Mouse (Mus musculus) MEL (cell line): ENCODE measurements at regions not wholly inside any gene's neighbourhood (a gene's known extent, or its start where the extent isn't known, plus 50 kb on each side); places are given as distances from the start of the nearest gene placed in this dataset.

Experiments
- DNase-seq: peaks from one replicate; pipeline ENCODE4 v3.0.0; 2011; ENCODE audit warnings: low read depth, low spot score
- H3K27ac ChIP-seq: 2 replicates; pipeline ENCODE4 v1.5.1; 2012; ENCODE audit warnings: low read depth, mild to moderate bottlenecking, control low read depth, low read length, moderate library complexity; ENCODE audit not compliant: control insufficient read depth
- H3K27me3 ChIP-seq, 2 experiments: fragments of 150-350 bp in 1 of 2; sonication (generic) in 1 of 2; 2 replicates each; pipeline ENCODE4 v1.6.1; 2012; ENCODE audit warnings: low read length in 2 of 2, mild to moderate bottlenecking in 2 of 2, improper control_type of control experiment in 1 of 2, moderate library complexity in 1 of 2; ENCODE audit not compliant: insufficient read depth in 2 of 2, control insufficient read depth in 1 of 2
- H3K36me3 ChIP-seq, 2 experiments: 2 replicates each; pipeline ENCODE4 v1.6.1; 2012 to 2014; ENCODE audit warnings: low read length in 2 of 2, improper control_type of control experiment in 1 of 2, inconsistent platforms in 1 of 2, mild to moderate bottlenecking in 1 of 2; ENCODE audit not compliant: insufficient read depth in 2 of 2, control insufficient read depth in 1 of 2
- H3K4me1 ChIP-seq, 2 experiments: fragments of 150-350 bp in 1 of 2; sonication (generic) in 1 of 2; 2 replicates each; pipeline ENCODE4 v1.6.1; 2012; ENCODE audit warnings: low read length in 2 of 2, improper control_type of control experiment in 1 of 2, mild to moderate bottlenecking in 1 of 2; ENCODE audit not compliant: insufficient read depth in 2 of 2, control insufficient read depth in 1 of 2
- H3K4me3 ChIP-seq, 2 experiments: fragments of 150-350 bp in 1 of 2; sonication (generic) in 1 of 2; 2 replicates each; pipeline ENCODE4 v1.5.1; 2012; ENCODE audit warnings: low read depth in 2 of 2, low read length in 2 of 2, mild to moderate bottlenecking in 2 of 2, moderate library complexity in 2 of 2, control low read depth in 1 of 2, improper control_type of control experiment in 1 of 2; ENCODE audit not compliant: control insufficient read depth in 1 of 2, insufficient read depth in 1 of 2
- H3K79me2 ChIP-seq: 2 replicates; pipeline ENCODE4 v1.6.1; 2012; ENCODE audit warnings: mild to moderate bottlenecking, low read length, moderate library complexity; ENCODE audit not compliant: control insufficient read depth, poor library complexity, insufficient read depth
- H3K9ac ChIP-seq: 2 replicates; pipeline ENCODE4 v1.6.1; 2012; ENCODE audit warnings: low read depth, mild to moderate bottlenecking, control low read depth, low read length, moderate library complexity; ENCODE audit not compliant: control insufficient read depth, poor library complexity, severe bottlenecking
- H3K9me3 ChIP-seq: fragments of 150-350 bp; sonication (generic); replicated peaks from 2 replicates; pipeline ENCODE4 v1.6.1; 2012; ENCODE audit warnings: mild to moderate bottlenecking, low read length, improper control_type of control experiment, moderate library complexity; ENCODE audit not compliant: insufficient read depth
- BHLHE40 ChIP-seq: IDR thresholded peaks from 2 replicates; pipeline ENCODE4 v1.6.1; 2012; ENCODE audit warnings: low read depth, mild to moderate bottlenecking, inconsistent platforms, low read length, improper control_type of control experiment, borderline replicate concordance
- CHD1 ChIP-seq: IDR thresholded peaks from 2 replicates; pipeline ENCODE4 v1.6.1; 2012; ENCODE audit warnings: low read depth, mild to moderate bottlenecking, inconsistent platforms, low read length, improper control_type of control experiment
- CHD2 ChIP-seq: IDR thresholded peaks from 2 replicates; pipeline ENCODE4 v1.6.1; 2011; ENCODE audit warnings: low read length, improper control_type of control experiment
- E2F4 ChIP-seq: IDR thresholded peaks from 2 replicates; pipeline ENCODE4 v1.6.1; 2011; ENCODE audit warnings: low read depth, low read length, improper control_type of control experiment, borderline replicate concordance
- ELF1 ChIP-seq: IDR thresholded peaks from 2 replicates; pipeline ENCODE4 v1.6.1; 2014; ENCODE audit warnings: low read depth, mild to moderate bottlenecking, inconsistent platforms, low read length, improper control_type of control experiment, moderate library complexity
- ETS1 ChIP-seq: IDR thresholded peaks from 2 replicates; pipeline ENCODE4 v1.6.1; 2012; ENCODE audit warnings: low read depth, mild to moderate bottlenecking, inconsistent platforms, low read length, improper control_type of control experiment, moderate library complexity
- GABPA ChIP-seq: IDR thresholded peaks from 2 replicates; pipeline ENCODE4 v1.6.1; 2012; ENCODE audit warnings: low read depth, mild to moderate bottlenecking, inconsistent platforms, low read length, improper control_type of control experiment, moderate library complexity
- GATA1 ChIP-seq: IDR thresholded peaks from 2 replicates; pipeline ENCODE4 v1.6.1; 2011; ENCODE audit warnings: low read depth, low read length, improper control_type of control experiment
- HCFC1 ChIP-seq: IDR thresholded peaks from 2 replicates; pipeline ENCODE4 v1.6.1; 2012; ENCODE audit warnings: low read depth, mild to moderate bottlenecking, inconsistent platforms, low read length, improper control_type of control experiment, moderate library complexity
- JUND ChIP-seq: IDR thresholded peaks from 2 replicates; pipeline ENCODE4 v1.6.1; 2011; ENCODE audit warnings: low read depth, mild to moderate bottlenecking, improper control_type of control experiment, low read length
- KAT2A ChIP-seq: conservative IDR thresholded peaks from 2 replicates; pipeline ENCODE4 v1.6.1; 2012; ENCODE audit warnings: low read depth, low read length, improper control_type of control experiment, inconsistent platforms
- MAFK ChIP-seq: IDR thresholded peaks from 2 replicates; pipeline ENCODE4 v1.6.1; 2011; ENCODE audit warnings: low read depth, mild to moderate bottlenecking, low read length, improper control_type of control experiment, borderline replicate concordance
- MAX ChIP-seq: IDR thresholded peaks from 2 replicates; pipeline ENCODE4 v1.6.1; 2011; ENCODE audit warnings: low read length, improper control_type of control experiment
- MEF2A ChIP-seq: IDR thresholded peaks from 2 replicates; pipeline ENCODE4 v1.6.1; 2014; ENCODE audit warnings: low read depth, mild to moderate bottlenecking, inconsistent platforms, low read length, improper control_type of control experiment; ENCODE audit not compliant: poor library complexity, insufficient replicate concordance, severe bottlenecking; ENCODE audit errors: extremely low read depth
- MXI1 ChIP-seq: IDR thresholded peaks from 2 replicates; pipeline ENCODE4 v1.6.1; 2011; ENCODE audit warnings: mild to moderate bottlenecking, low read depth, low read length, improper control_type of control experiment
- MYB ChIP-seq: IDR thresholded peaks from 2 replicates; pipeline ENCODE4 v1.6.1; 2011; ENCODE audit warnings: mild to moderate bottlenecking, low read depth, low read length, improper control_type of control experiment
- MYC ChIP-seq: IDR thresholded peaks from 2 replicates; pipeline ENCODE4 v1.6.1; 2011; ENCODE audit warnings: low read depth, mild to moderate bottlenecking, low read length, improper control_type of control experiment, moderate library complexity
- NELFE ChIP-seq: IDR thresholded peaks from 2 replicates; pipeline ENCODE4 v1.6.1; 2011; ENCODE audit warnings: low read depth, low read length, improper control_type of control experiment
- NRF1 ChIP-seq: IDR thresholded peaks from 2 replicates; pipeline ENCODE4 v1.6.1; 2014; ENCODE audit warnings: low read depth, mild to moderate bottlenecking, inconsistent platforms, low read length, improper control_type of control experiment, moderate library complexity; ENCODE audit not compliant: poor library complexity, insufficient read depth, severe bottlenecking
- POLR2A ChIP-seq, 2 experiments: IDR thresholded peaks; 2 replicates each; pipeline ENCODE4 v1.6.1; 2011 to 2012; ENCODE audit warnings: low read length in 2 of 2, mild to moderate bottlenecking in 2 of 2, control low read depth in 1 of 2, improper control_type of control experiment in 1 of 2, low read depth in 1 of 2, moderate library complexity in 1 of 2; ENCODE audit not compliant: control insufficient read depth in 1 of 2, insufficient read depth in 1 of 2, poor library complexity in 1 of 2
- POLR2AphosphoS2 ChIP-seq: IDR thresholded peaks from 2 replicates; pipeline ENCODE4 v1.6.1; 2011; ENCODE audit warnings: low read length, improper control_type of control experiment
- POLR2AphosphoS5 ChIP-seq: IDR thresholded peaks from 2 replicates; pipeline ENCODE4 v1.6.1; 2012; ENCODE audit warnings: low read depth, borderline replicate concordance, mild to moderate bottlenecking, inconsistent platforms, low read length, moderate library complexity, mixed read lengths
- RAD21 ChIP-seq: IDR thresholded peaks from 2 replicates; pipeline ENCODE4 v1.6.1; 2011; ENCODE audit warnings: mild to moderate bottlenecking, low read depth, low read length, improper control_type of control experiment
- SMC3 ChIP-seq: IDR thresholded peaks from 2 replicates; pipeline ENCODE4 v1.6.1; 2011; ENCODE audit warnings: low read depth, low read length, improper control_type of control experiment
- TAL1 ChIP-seq: IDR thresholded peaks from 2 replicates; pipeline ENCODE4 v1.6.1; 2012; ENCODE audit warnings: mild to moderate bottlenecking, inconsistent platforms, low read length, moderate library complexity, mixed read lengths
- TBP ChIP-seq: IDR thresholded peaks from 2 replicates; pipeline ENCODE4 v1.8.0; 2011; ENCODE audit warnings: low read depth, low read length, improper control_type of control experiment
- TCF12 ChIP-seq: IDR thresholded peaks from 2 replicates; pipeline ENCODE4 v1.6.1; 2014; ENCODE audit warnings: low read depth, mild to moderate bottlenecking, inconsistent platforms, low read length, improper control_type of control experiment, moderate library complexity
- ZC3H11A ChIP-seq: IDR thresholded peaks from 2 replicates; pipeline ENCODE4 v1.6.1; 2012; ENCODE audit warnings: low read depth, mild to moderate bottlenecking, inconsistent platforms, low read length, improper control_type of control experiment
- ZKSCAN1 ChIP-seq: IDR thresholded peaks from 2 replicates; pipeline ENCODE4 v1.6.1; 2012; ENCODE audit warnings: low read depth, mild to moderate bottlenecking, inconsistent platforms, low read length, improper control_type of control experiment, moderate library complexity
- ZMIZ1 ChIP-seq: IDR thresholded peaks from 2 replicates; pipeline ENCODE4 v1.6.1; 2012; ENCODE audit warnings: low read depth, mild to moderate bottlenecking, inconsistent platforms, low read length, improper control_type of control experiment, moderate library complexity
- ZNF384 ChIP-seq: IDR thresholded peaks from 2 replicates; pipeline ENCODE4 v1.6.1; 2012; ENCODE audit warnings: low read depth, mild to moderate bottlenecking, inconsistent platforms, low read length, improper control_type of control experiment

DNA sequence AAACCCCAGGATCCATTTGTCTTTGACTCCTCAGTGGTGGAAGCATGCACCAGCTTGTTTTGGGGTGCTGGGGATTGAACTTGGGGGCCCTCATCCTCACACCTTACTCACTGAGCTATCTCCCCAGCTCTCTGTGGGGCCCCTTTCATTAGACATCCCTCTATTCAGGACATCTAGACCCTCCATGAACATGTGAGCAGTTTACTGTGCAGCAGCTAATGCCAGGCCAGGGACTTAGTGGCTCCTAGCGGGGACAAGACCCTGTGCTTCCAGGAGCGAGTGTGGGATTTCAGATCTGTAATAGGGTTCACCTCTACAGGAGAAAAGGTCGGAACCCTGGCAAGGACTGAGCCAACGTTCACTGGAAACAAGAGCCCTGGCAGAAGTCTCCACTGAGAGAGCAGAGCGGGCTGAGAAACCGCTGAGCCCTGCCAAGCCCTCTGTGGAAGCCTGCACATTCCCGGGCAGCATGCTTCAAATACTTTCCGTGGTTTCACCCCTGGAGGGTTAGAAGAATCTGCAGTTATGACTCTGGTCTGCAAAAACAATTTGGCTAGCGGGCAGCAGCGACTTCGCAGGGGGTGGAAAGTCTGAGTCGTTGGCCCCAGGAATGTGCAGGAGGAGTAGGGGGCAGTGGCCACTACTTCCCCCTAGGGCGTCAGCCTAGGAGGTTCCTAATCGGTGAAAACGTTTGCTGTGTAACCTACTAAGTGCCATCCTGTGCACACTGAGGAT is 125.6 kb downstream of the Smad6 start:
- Histone ChIP-seq H3K27ac (no peak overlapping the region), H3K9me3 (no peaks in the 10 kb centered on the region), H3K79me2 (no peaks in the 10 kb centered on the region), H3K36me3 (no peaks in the 10 kb centered on the region), H3K4me1 (no peaks in the 10 kb centered on the region), H3K4me3 (no peak overlapping the region), H3K9ac (no peak overlapping the region), H3K27me3 (peaks cover 0 to 1% of the 10 kb centered on the region in 2 experiments; a peak in 2 of 4 replicates)
- DNase-seq, result no peak
- TF ChIP-seq HCFC1 (no peak), GABPA (no peak), ZMIZ1 (no peak), SMC3 (no peak), RAD21 (no peak), NELFE (no peak), ZNF384 (no peak), MEF2A (no peak), ZC3H11A (no peak), TBP (no peak), POLR2AphosphoS2 (no peak), NRF1 (no peak), MXI1 (no peak), TAL1 (no peak), KAT2A (no peak), MYB (no peak), CHD1 (no peak), ETS1 (no peak), ELF1 (no peak), ZKSCAN1 (no peak)

DNA sequence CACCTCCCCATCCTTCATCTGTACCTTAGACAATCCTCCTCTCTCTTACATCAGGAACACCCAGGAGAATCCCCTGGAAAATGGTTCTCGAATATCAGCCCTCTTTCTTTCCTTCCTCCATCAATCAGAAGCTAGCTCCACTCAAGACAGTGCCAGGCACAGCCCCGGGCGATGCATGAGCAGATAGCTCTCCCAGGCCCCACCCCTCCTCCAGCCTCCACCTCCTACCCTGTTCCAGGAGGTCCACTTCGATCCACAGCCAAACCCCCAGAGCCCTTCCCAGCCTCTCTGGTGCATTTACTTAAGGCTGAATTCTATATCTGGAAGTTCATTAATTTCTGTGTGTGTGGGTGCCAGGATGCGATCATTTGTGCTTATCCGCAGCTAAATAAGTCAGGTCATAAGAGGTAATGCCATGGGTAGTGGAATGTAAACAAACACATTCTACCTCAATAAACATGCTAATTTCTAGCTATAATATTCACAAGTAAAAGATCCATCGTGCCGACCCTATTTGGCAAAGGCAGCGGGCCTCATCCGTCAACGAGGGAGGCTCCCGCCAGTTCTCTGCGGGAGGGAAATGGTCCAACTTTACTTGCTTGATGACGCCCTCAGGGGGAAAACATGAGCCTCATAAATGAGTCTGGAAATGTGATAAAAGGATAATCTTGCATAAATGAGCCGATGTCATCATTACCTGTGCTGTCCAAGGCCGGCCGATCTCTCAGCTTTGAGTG is 129.5 kb downstream of the Smad6 start:
- H3K27me3 ChIP-seq, result peaks cover 0 to 1% of the 10 kb centered on the region in 2 experiments; a peak in 2 of 4 replicates
- H3K27ac ChIP-seq, result no peak overlapping the region
- H3K4me3 ChIP-seq, result no peak overlapping the region
- no peak for DNase-seq
- no peaks in the 10 kb centered on the region for H3K4me1 ChIP-seq
- no peaks in the 10 kb centered on the region for H3K79me2 ChIP-seq
- no peaks in the 10 kb centered on the region for H3K9me3 ChIP-seq
- no peak for TF ChIP-seq TCF12
- TF ChIP-seq KAT2A, result no peak
- no peak for TF ChIP-seq CHD2
- TF ChIP-seq POLR2AphosphoS2, result no peak
- no peak for TF ChIP-seq E2F4
- TF ChIP-seq POLR2AphosphoS5, result no peak
- TF ChIP-seq JUND, result no peak
- no peak for TF ChIP-seq GABPA
- no peak for TF ChIP-seq ZMIZ1
- TF ChIP-seq MYC, result no peak
- no peak for TF ChIP-seq ELF1
- no peak for TF ChIP-seq MAFK
- no peak for TF ChIP-seq BHLHE40
- TF ChIP-seq NRF1, result no peak
- no peak for TF ChIP-seq GATA1
- TF ChIP-seq ETS1, result no peak
- no peak for TF ChIP-seq POLR2A (IDR thresholded peaks at IDR 0.05; ENCODE audit: control insufficient read depth in 1 of 2, insufficient read depth in 1 of 2, low read depth in 1 of 2, low read length in 2 of 2, poor library complexity in 1 of 2)
- TF ChIP-seq MAX, result no peak
- TF ChIP-seq, all 39 proteins: peak for 0
- Histone ChIP-seq H3K9ac (no peak overlapping the region), H3K36me3 (no peaks in the 10 kb centered on the region)
